Mouse (Mus musculus) neural tube, embryonic 10.5 days (tissue): Measurements from ENCODE around the gene Per3.
"Not testable (repeated sequence)": the region's sequence is repeated elsewhere in the genome, so short reads cannot be mapped to it uniquely, and the experiment has no call there.

Source experiments
- DNase-seq: peaks from one replicate; pipeline ENCODE4 v3.0.0-alpha.2; 2017; ENCODE audit warnings: low spot score; ENCODE audit errors: extremely low spot score

The Per3 gene

DNA sequence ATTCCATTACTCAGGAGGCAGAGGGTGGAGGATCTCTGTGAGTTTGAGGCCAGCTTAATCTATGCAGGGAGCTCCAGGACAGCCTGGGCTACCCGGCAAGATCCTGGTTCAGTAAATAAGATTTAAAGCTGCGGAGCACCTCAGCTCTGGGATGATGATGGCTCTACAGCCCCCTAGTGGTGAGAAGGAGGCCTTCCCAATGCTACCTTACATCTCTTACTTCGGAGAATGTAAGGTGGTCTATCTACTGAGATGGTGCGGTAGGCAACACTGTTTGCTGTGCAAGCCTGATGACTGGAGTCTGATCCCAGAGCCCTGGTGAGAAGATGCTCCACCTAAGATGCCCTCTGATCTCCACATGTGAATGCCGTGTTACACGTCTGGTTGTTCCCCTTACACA lies 17.5 kb downstream of the Per3 start:
- peak; percentile 31 for DNase-seq

DNA sequence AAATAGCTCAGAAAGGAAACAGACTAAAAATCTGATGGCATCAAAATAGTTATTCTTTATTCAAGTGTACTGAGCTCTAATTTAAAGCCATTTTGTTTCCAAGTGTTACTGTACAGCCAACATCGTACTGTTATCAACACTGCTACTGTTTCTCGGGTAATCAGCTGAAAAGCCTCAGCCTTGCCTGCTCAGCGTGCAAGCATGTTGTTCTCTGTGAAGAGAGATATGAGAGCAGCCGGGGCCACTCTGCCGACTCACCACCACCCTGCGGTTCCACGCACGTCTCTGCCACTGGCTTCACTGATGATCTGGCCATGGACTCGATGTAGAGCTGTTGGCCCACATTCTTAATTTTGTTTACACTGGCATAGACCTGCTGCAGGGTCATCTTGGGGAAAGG lies 20.3 kb downstream of the Per3 start:
- no peak for DNase-seq

DNA sequence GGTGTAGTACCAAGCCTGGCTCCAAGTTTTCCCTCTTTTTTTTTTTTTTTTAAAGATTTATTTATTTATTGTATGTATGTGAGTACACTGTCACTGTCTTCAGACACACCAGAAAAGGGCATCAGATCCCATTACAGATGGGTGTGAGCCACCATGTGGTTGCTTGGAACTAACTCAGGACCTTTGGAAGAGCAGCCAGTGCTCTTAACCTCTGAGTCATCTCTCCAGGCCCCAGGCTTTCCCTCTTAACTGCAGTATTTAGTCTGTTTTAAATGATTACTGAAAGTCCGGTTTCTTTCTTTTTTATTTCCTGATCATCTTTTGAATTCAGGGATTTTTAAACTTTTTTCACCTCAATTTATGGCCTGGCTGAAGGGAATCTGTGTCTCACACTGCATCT lies 27.1 kb downstream of the Per3 start:
- not testable (repeated sequence) for DNase-seq

DNA sequence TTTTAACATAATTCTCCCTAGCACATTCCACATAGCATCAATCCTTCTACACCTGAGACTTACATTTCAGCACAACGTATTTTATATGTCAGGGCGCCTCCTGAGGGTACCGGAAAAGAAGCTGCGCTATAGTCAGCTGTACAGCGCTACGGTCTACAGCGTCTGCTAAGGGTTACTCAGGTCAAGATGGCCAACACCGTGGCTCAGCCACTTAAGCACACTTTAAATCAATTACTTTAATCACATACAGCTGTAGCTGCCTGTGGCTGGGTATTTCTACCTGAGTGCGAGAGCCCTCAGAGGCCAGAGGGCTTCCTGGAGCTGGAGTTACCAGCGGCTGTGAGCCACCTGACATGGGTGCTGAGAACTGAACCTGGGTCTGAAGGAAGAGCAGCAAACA lies 28.5 kb downstream of the Per3 start:
- no peak for DNase-seq

DNA sequence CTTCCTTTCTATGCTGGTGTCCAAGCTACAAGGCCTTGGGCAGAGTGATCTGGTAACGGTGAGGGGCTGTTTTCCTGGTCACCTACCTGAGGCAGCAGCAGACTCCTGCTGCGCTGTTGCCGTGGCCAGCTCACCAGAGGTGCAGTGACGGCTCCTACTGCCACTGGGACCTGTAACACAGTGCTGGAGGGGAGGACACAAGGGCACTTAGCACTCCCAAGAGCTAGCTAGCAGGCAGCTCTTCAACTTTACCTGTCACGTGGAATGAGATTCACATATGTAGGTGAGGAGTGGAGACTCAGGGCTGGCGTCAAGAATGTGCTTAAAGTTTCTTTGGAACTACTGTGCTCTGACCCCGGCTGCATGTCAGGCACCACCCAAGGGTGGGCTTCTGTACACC lies 34.1 kb downstream of the Per3 start:
- DNase-seq, result no peak

DNA sequence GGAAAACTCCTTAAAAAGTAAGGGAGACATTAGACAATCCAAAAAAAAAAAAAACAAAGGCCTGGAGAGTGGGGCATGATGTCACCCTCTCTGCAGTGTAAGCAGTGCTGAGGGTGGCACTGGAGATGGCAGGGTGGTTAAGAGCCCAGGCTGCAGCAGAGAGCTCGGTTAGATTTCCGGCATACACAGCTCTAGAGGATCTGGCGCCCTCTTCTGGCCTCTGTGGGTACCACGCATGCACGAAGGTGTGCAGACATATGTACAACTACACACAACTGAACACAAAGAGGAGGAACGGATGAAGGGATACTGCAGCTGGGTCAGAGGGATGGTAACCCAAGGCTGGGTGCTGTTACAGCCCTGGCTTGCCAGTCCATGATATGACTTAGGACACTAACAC lies 37.5 kb downstream of the Per3 start:
- peak; percentile 47 for DNase-seq

DNA sequence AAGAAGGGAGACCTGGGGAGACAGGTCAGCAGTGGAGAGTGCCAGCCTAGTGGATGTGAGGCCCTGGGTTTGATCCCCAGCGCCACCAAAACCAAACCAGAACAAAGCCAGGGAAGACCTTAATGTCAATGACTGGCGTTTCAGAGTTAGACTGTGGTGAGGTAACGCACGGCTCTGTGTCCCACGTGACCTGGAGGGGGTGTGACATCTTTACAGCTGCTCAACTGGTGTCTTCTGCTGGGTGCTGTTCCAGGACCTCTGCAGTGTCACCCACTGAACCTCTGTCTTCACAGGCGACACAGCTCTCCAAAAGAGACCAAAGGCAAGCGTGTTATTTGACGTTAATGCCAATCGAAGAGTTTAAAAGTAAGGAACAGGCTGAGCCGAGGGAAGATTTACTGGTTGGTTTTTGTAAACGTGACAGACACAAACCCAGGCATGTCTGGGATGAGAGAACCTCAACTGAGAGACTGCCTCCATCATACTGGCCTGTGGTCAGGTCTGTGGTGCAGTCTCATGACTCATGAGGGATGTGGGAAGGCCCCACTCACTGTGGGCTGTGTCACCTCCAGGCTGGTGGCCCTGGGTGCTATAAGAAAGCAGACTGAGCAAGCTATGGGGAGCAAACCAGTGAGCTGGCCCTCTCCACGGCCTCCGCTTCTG lies 38.7 kb downstream of the Per3 start:
- DNase-seq, result no peak

DNA sequence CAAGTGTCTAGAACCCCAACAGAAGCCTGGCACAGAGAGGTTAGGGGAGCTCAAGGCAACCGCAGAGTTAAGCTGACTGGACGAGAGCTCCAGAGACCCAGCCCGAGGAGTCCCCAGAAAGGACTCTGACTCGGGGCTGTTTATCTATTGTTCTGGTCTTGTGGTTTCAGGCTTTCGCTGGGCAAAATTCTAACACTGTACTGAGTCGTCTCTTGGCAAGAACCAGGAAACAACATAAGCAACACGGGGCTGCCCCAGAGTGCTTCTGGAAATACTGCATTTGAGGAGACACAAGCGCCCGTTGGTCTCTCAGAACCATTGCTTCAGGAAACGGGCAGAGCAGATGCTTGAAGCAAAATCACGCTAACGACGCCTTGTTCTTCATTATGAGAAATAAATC lies 43.1 kb downstream of the Per3 start:
- no peak for DNase-seq

DNA sequence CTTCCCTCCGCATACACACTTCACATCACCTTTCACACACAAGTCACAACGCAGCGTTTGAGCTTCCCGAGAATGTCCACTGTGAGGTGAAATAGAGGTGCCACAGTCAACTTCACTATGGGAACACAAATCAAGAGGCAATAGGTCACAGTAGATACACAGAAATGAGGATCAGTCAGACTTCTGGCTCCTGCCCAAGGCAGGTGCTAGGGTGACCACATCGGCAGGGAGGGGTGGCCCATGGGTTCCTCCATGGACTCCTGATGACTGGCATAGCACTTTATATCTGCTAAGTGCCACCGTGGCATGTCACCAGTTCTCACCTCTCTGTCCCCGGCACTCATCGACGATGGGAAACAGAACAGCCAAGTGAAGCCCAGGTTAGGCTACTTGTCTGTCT lies 45.8 kb downstream of the Per3 start:
- no peak for DNase-seq

DNA sequence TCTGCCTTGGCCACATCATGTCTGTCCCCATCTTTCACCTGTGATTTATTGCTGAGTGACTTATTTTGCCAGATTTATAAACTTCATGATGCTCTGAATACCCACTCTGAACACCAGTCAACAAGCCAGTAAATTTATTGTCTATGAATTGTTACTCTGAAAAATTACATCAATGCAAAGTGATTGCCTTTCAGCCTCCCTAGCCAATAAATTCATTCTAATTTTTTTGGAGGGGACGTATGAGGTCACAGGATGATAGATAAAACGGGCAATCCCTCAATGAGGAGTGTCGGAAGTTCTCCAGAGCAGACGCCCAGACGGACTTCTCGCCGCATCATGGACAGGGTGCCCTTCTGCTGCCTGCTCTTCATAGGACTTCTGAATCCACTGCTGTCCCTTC lies 47.7 kb downstream of the Per3 start, which contains the start of gene Uts2:
Gene Uts2 (plus strand): TSS at position 301 of the 400 bp plus-strand sequence.
- no peak for DNase-seq

DNA sequence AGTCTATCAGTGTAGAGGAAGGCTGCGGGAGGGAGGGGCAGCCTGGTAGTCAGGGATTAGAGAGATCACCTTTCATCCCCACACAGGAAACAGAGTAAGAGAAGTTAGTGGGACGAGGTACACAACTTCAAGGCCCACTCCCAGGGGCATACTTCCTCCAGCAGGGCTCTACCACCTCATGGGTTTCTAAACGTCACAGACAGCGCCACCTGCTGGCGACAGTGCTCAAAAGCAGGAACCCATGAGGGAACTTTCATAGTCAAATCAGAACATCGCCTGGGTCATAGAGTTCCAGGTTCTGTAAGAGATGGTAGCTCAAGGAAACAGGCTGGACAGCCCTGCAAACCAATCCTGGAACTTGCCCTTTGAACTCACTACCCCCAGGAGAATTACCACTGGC lies 54.3 kb downstream of the Per3 start:
- peak; percentile 19 for DNase-seq

DNA sequence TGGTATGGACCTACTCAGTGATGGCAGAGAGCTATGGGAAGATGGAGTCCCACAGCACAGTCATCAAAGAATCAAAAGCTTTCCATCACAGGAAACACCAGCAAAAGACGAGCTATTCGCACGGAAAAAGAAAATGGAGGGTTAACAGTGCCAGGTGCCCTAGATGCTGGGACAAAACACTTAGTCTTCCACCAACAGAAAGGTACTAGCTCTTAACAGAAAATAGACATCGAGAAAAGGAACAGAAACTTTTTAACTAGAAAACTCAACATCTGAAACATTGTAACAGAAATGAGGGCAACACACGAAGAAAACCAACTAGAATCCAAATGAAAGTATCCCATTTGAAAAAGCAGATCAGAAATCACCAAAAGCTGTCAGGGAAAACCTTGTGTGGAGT lies 64.3 kb downstream of the Per3 start:
- no peak for DNase-seq

DNA sequence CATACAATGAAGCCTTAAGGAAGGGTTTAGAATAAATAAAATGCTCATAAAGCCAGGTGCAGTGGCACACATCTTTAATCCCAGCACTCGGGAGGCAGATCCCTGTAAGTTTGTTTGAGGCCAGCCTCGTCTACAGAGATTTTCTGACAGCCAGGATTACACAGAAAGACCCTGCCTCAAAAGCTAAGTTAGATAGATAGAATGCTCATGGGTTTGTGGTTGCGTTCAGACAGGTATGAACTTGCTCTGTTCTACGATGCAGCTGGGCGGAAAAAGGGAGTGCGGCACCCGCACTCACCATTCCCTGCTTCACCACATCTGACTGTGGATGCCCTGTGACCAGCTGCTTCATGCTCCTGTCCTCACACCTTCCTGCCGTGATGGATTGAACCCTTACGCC lies 65.0 kb downstream of the Per3 start:
- no peak for DNase-seq

DNA sequence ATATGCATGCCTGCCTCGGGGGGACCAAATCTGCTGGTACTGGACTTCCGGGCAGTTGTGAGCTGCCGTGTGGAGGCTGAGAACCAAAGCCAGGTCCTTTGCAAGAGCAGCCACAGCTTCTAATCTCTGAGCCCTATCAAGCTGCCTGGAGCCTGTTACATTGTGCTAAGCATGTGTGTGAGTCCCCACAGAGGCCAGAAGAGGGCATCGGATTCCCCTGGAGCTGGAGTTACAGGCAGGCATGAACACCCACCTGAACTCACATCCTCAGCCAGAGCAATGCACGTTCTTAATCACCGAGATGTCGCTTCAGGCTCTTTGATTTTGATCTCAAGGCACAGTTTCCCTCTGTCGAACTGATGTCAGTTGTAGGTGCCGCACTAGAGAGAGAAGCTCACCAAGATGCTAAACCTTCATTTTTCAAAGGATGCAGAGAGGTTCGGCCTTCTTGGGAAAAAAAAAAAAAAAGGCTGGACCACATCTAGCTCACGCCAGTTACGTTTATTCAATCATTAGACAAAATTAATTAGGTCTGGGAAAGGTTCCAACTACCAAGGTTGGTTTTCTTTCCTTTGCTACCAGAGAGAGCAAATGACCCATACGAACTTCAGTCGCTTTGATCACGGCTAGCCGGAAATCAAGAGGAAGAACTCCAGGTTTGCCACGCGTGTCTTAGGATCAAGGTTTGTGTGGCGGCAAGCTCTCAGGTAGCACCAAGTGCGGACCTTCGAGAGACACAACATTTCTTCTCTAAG lies 66.1 kb downstream of the Per3 start:
- DNase-seq, result no peak

DNA sequence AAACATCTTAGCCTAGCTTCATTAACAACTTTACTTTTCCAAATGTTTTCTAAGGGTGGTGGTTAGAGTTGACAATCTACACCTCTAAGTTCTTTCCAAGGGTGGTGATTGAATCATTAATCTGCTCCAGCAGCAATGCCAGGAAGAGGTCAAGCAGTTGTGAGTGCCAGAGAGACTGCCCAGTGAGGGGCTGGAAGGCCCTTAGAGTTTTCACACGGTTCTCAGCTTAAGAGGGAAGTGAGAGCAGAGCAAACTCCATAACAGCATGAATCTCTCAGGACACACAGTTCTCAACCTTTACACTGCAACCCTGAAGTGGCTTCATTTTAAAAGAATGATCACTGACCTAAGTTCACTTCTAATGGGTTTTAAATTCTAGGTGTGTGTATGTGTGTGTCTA lies 69.3 kb downstream of the Per3 start:
- DNase-seq, result no peak

DNA sequence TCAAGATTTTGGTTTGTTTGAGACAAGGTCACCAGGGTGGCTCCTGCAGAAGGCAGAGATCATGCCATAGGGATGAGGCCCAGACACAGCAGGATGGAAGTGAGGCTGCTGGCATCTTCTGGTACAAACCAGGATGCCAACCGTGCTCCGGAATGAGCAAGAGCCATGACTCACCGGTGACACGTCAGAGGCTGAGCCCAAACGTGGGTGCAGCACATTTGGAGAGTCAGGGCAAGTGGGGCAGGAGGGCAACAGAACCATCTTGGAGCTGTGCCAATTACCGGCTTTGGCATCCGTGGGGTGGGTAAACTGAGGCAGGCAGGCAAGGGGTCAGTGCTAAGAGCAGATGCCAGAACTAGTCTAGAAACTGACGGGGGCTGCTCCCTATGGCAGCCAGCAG lies 71.2 kb downstream of the Per3 start:
- no peak for DNase-seq

DNA sequence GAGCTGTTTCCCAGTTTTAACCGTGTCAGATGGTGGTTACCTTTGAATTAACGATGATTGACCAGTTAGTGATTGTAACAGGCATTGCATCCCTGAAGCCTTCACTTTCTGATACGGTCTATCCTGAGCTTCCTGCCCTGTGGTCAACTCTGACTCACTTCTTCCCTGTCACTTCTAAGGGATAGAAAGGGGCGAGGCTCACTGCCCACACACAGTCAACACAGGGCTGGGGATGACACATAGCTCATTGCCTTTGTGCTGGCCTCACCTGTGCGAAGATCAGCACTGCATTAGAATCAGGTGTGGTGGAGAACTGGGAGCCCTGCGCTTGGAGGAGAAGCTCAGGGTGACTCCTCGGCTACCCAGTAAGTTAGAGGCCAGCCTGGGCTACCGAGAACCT lies 75.5 kb downstream of the Per3 start:
- no peak for DNase-seq

DNA sequence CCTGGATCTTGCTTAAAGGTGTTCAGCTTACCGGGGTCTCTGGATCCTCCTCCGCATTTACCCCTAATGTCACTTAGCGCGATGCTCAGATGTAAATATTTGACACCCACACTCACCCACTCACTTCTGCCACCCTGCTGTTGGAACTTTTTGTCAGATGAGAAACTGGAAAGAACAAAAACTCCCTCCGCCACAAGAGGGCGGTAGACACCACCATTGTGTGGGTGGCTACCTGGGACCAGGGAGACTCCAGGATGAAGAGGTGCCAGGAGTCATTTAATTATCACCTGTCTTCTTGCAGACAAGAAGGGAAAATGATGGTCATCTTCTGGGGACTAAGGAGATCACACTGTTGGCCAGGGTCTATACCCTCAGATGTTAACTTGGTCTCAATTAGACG lies 77.9 kb downstream of the Per3 start:
- peak; percentile 61 for DNase-seq

DNA sequence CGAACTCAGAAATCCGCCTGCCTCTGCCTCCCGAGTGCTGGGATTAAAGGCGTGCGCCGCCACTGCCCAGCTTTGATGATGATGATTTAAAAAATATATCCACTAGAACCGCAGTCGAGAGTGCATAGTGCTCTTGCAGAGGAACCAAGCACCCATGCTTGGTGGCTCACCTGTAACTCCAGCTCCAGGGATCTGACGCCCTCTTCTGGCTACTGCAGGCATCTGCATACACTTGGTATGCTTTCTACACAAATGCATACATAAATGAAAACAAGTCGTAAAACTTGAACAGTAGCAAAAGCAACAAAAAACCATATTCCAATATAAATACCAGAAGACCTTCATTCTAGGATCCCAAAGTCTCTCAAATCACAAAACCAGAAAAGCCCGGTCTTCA lies 78.9 kb downstream of the Per3 start:
- DNase-seq, result no peak

DNA sequence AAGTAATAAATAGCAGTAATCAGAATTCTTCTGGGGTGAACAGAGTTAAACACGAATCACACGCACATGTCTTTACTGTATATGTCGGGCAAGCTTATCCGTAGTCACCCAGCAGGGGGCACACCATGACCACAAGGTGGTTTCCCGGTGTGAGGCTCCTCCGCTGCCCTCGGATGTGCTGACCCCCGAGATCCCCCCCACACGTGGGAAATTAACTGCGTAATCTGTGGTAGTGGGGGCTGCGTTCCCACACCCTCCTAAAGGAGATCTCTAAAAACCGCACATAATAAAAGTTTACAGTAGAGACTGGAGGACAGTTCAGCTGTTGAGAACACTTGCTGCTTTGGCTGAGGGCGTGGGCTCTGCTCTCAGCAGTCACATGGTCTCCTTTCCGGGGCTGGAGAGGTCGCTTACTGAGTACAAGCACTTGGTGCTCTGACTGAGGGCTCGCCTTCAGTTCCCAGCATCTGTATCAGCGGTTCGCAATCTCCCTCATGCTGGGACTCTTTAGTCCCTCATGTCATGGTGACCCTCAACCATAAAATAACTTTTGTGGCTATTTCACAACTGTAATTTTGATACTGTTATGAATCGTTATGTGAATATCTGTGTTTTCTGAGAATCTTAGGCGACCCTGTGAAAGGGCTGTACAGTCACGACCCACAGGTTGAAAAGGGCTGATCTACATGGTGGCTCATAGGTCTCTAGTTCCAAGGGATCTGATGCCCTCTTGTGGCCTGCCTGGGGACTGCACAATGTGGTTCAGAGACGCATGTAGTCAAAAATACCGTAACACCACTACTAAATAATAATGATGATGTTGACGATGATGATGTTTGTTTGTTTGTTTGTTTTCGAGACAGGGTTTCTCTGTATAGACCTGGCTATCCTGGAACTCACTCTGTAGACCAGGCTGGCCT lies 79.6 kb downstream of the Per3 start:
- peak; percentile 83 for DNase-seq

DNA sequence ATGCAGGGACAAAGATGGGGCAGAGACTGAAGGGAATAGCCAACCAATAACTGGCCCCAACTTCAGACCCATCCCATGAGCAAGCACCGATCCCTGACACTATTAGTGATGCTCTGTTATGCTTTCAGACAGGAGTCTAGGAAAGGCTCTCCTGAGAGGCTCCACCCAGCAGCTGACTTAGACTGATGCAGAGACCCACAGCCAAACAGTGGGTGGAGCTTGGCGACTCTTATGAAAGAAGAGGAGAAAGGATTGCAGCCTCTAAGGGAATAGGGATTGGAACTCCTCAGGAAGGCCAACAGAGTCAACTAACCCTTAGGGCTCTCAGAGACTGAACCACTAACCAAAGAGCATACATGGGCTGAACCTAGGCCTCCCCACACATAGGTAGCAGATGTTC lies 80.8 kb downstream of the Per3 start:
- no peak for DNase-seq

DNA sequence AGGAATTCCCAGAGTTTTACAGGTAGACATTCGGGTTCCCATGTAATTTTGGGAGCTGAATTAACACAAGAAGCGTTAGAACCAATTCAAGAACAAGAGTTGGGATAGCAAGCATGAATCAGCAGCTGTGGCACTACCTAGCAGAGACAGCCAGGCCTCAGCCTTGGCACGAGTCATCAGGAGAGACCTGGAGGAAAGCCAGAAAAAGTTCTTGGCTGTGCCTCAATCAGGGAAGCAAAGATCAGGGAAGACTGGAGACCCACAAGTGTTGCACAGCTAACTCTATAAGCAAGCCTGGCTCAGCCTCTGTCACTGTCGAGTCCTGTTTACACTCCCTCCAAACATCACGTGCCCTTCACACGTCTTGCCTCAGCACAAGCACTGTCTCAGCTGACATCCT lies 82.2 kb downstream of the Per3 start:
- no peak for DNase-seq
